Mouse (Mus musculus): ENCODE data around the gene Aunip.

Aunip gene

GRCm38 (mm10) chr4:134557626-134558249, 46.9 kb downstream of the Aunip start:
- no peak for DNase-seq

GRCm38 (mm10) chr4:134558570-134559113, 47.8 kb downstream of the Aunip start:
- no peak for DNase-seq

- no peak for DNase-seq
Observed at GRCm38 (mm10) chr4:134559154-134559553, 48.4 kb downstream of the Aunip start.

GRCm38 (mm10) chr4:134560699-134561098, 49.9 kb downstream of the Aunip start:
- no peak for DNase-seq

- no peak for DNase-seq
Observed at GRCm38 (mm10) chr4:134562014-134562413, 51.2 kb downstream of the Aunip start.

- DNase-seq, result no peak
Observed at GRCm38 (mm10) chr4:134563624-134564023, 52.8 kb downstream of the Aunip start.

- DNase-seq, result no peak
Observed at GRCm38 (mm10) chr4:134564093-134564492, 53.3 kb downstream of the Aunip start.

GRCm38 (mm10) chr4:134567377-134568226, 56.8 kb downstream of the Aunip start:
- DNase-seq, result no peak

- DNase-seq, result no peak
Observed at GRCm38 (mm10) chr4:134569205-134569604, 58.4 kb downstream of the Aunip start.

GRCm38 (mm10) chr4:134569831-134570230, 59.0 kb downstream of the Aunip start:
- DNase-seq, result no peak

GRCm38 (mm10) chr4:134570704-134571451, 60.1 kb downstream of the Aunip start:
- DNase-seq, result no peak

- DNase-seq, result no peak
Observed at GRCm38 (mm10) chr4:134572449-134573300, 61.9 kb downstream of the Aunip start.
